Mouse (Mus musculus) brain, adult 10 weeks (tissue): Measurements from ENCODE around the gene Pan2. TPM values are rescaled to one million over a fixed set of nuclear protein-coding genes. Genes with fewer than 3 reads are reported as not detected.

Experiments
- polyA plus RNA-seq: library from polyadenylated mRNA; stranded (reverse); fragments of 350-450 nt; fragmentation: Illumina TruSeq; extraction: RNeasy Lipid Tissue Mini Kit (QIAGEN cat#74804); gene quantifications from one replicate; pipeline ENCODE4 v1.2.3, GENCODE M21; 2015; ENCODE audit warnings: low read depth, low replicate concordance

The Pan2 gene
- polyA plus RNA-seq: 13.7 TPM

GRCm38 (mm10) chr10:128303126-128304021 lies at the start of gene Pan2:
Gene Pan2 (plus strand): TSS chr10:128303335.

GRCm38 (mm10) chr10:128253677-128254255 lies 49.4 kb upstream of the Pan2 start, which contains the start of gene Apon:
Gene Apon (plus strand): TSS chr10:128254096.

DNA sequence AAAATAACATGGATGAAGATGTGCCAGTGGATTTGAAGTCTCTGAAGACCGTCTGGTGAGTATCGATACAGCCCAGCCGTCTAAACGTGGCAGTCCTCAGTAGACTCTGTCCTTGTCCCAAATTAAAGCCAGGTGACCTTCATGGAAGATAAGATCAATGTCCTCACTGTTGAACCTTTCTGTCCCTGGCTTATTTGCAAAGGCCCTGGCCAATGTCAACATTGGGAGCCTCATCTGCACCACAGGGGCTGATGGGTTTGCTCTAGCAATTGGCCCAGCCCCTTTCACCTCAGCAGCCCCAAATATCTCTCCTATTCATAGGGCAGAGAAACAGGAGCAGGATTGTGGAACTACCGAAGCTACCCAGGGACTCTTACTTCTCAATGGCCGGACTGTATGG lies 34.8 kb upstream of the Pan2 start, which contains the start of gene Apof:
TSS of gene Apof (plus strand) at position 301 of the 400 bp plus-strand sequence.

GRCm38 (mm10) chr10:128270287-128270841 lies 32.8 kb upstream of the Pan2 start, which contains the start of gene Stat2:
Gene Stat2 (plus strand): TSS chr10:128270559.

GRCm38 (mm10) chr10:128298702-128299171 lies 4.4 kb upstream of the Pan2 start, which contains the start of gene Il23a:
Gene Il23a (minus strand): TSS chr10:128298752.

GRCm38 (mm10) chr10:128322141-128323108 lies 19.3 kb downstream of the Pan2 start, which contains the start of gene Cnpy2:
Gene Cnpy2 (plus strand): TSS chr10:128322459.

DNA sequence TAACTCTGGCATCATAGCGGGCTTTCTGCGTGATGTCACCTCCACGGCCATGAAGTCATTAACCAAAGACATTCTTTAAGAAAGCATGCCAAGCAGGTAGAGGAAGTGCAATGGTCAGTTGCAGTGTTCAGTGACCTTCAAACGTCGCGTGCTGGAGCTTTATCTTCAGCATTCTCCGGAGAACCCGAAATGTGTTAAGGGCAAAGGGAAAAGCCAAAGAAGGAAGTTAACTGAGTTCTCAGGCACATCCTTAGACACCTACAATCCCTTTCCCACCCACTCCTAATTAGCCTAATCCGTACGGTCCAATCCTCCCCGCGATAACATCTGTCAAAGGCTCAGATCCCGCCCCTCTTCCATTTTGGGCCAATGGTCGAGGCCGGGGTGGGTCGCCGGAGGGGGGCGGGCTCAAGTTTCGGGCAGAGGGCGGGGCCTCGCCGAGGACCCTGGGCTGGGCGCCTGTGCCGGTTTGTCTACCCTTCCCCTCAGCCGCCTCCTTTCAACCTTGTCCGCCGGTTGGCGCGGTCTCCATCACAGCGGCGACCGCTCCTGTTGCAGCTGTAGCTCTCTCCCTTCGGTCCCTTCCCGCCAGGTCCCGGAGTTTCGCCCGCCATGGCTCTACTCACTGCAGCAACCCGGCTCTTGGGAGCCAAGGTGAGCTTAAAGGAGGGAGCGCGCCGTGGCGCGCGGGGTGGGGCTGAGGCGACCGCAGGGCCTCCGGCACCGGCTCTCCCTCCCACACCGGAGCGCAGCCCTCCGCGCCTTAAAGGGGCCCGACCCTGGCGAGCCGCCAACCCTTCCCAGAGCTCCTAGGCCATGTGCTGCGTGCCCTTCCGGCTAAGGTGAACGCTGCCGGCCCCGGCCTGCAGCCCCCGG lies 34.4 kb downstream of the Pan2 start, which contains the start of gene Cs:
TSS of gene Cs (plus strand) at position 429 of the 876 bp plus-strand sequence.

DNA sequence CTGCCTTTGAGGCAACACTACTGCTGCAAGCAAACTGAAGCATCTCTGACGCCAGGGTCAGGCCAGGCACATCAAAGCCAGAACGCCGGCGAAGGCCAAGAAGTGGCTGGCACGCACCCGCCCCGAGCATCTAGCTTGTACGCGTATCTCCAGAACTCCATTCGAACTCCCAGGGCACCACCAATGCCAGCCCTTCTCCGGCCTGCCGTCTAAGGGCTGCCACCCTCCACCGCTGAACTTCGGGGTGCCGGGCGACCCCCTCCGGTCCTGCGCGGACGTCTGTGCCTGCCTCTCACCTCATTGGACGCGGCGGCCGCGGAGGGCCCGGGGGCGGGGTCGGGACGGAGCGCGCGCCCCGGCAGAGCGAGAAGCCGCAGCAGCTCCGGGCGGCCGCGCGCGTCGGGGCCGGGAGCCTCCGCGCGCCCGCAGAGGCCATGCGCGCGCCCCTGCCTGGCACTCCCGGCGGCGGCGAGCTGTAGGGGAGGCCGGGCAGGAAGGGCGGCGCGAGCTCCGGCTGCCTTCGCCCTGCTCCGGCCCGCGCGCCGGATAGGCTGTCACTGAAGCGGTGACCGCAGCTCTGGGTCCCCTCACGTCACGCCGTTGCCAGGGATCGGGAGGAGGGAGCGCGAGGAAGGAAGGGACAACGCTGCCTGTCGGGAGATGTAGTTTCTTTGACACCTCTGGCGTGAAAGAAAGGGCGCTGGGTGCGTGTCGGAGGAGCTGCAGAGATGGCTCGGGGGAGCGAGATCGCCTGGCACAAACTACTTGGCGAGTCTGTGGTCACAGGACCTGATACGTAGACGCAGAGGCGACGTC lies 65.5 kb downstream of the Pan2 start, which contains the start of gene Coq10a:
TSS of gene Coq10a (minus strand) at position 596 of the 816 bp plus-strand sequence.

Other genes starting within 250 kb of the Pan2 start
- 153 TPM for gene Ptges3, start 244.4 kb upstream of the Pan2 start, polyA plus RNA-seq
- gene Atp5b, start 220.1 kb upstream of the Pan2 start, polyA plus RNA-seq: 1,953 TPM
- gene Baz2a, start 211.8 kb upstream of the Pan2 start, polyA plus RNA-seq: 20.7 TPM
- 11.2 TPM for gene Rbms2, start 123.0 kb upstream of the Pan2 start, polyA plus RNA-seq
- gene Gls2, start 108.9 kb upstream of the Pan2 start, polyA plus RNA-seq: 39.5 TPM
- 11.4 TPM for gene Spryd4, start 91.5 kb upstream of the Pan2 start, polyA plus RNA-seq
- gene Mip, start 77.5 kb upstream of the Pan2 start, polyA plus RNA-seq: not detected
- 4.7 TPM for gene Timeless, start 71.3 kb upstream of the Pan2 start, polyA plus RNA-seq
- gene Apon, start 49.2 kb upstream of the Pan2 start, polyA plus RNA-seq: not detected
- not detected for gene Apof, start 34.7 kb upstream of the Pan2 start, polyA plus RNA-seq
- 22.9 TPM for gene Stat2, start 32.8 kb upstream of the Pan2 start, polyA plus RNA-seq
- gene Il23a, start 4.6 kb upstream of the Pan2 start, polyA plus RNA-seq: 0.46 TPM
- 94.6 TPM for gene Cnpy2, start 19.1 kb downstream of the Pan2 start, polyA plus RNA-seq
- 216 TPM for gene Cs, start 34.4 kb downstream of the Pan2 start, polyA plus RNA-seq
- gene Coq10a, start 65.7 kb downstream of the Pan2 start, polyA plus RNA-seq: 67.8 TPM
- gene Ankrd52, start 73.8 kb downstream of the Pan2 start, polyA plus RNA-seq: 25.4 TPM
- 0.57 TPM for gene Slc39a5, start 97.9 kb downstream of the Pan2 start, polyA plus RNA-seq
- gene Nabp2, start 108.2 kb downstream of the Pan2 start, polyA plus RNA-seq: 120 TPM
- 73.7 TPM for gene Rnf41, start 108.3 kb downstream of the Pan2 start, polyA plus RNA-seq
- gene Smarcc2, start 155.9 kb downstream of the Pan2 start, polyA plus RNA-seq: 140 TPM
- 1,213 TPM for gene Myl6, start 190.8 kb downstream of the Pan2 start, polyA plus RNA-seq
- gene Myl6b, start 195.3 kb downstream of the Pan2 start, polyA plus RNA-seq: 33.8 TPM
- 8.8 TPM for gene Esyt1, start 222.5 kb downstream of the Pan2 start, polyA plus RNA-seq
- gene Zc3h10, start 244.4 kb downstream of the Pan2 start, polyA plus RNA-seq: 13.1 TPM
- gene Rpl41, start 246.0 kb downstream of the Pan2 start, polyA plus RNA-seq: 1,818 TPM